Mouse (Mus musculus) frontal cortex, postnatal 36 days (tissue): ENCODE measurements around the gene Pln.
A peak's percentile ranks its signal among the peaks of the same experiment; 100 is the strongest.

Experiments used
- DNase-seq, 2 experiments: peaks; one replicate each; pipeline ENCODE4 v3.0.0; 2022; ENCODE audit warnings: low spot score in 2 of 2

The Pln gene

GRCm38 (mm10) chr10:53337162-53337923, at the start of gene Pln:
Gene Pln, plus strand, starts transcription at chr10:53337667.
- DNase-seq, result no peak

- DNase-seq, result no peak
Measured at GRCm38 (mm10) chr10:53305867-53306266, 31.6 kb upstream of the Pln start.

GRCm38 (mm10) chr10:53306674-53307073, 30.8 kb upstream of the Pln start:
- no peak for DNase-seq

- no peak for DNase-seq
Measured at GRCm38 (mm10) chr10:53323367-53323766, 14.1 kb upstream of the Pln start.

- DNase-seq, result no peak
Measured at GRCm38 (mm10) chr10:53324663-53325062, 12.8 kb upstream of the Pln start.

- no peak for DNase-seq
Measured at GRCm38 (mm10) chr10:53326367-53326766, 11.1 kb upstream of the Pln start.

GRCm38 (mm10) chr10:53329257-53329656, 8.2 kb upstream of the Pln start:
- no peak for DNase-seq

- DNase-seq, result no peak
Measured at GRCm38 (mm10) chr10:53332752-53333151, 4.7 kb upstream of the Pln start.

- no peak for DNase-seq
Measured at GRCm38 (mm10) chr10:53335266-53335665, 2.2 kb upstream of the Pln start.

- DNase-seq, result no peak
Measured at GRCm38 (mm10) chr10:53335974-53336373, 1.5 kb upstream of the Pln start.

- DNase-seq, result no peak
Measured at GRCm38 (mm10) chr10:53339045-53339444, 1.6 kb downstream of the Pln start.

GRCm38 (mm10) chr10:53341288-53341965, 4.0 kb downstream of the Pln start:
- DNase-seq, result peak in 1 of 2 experiments; percentile 43

- DNase-seq, result no peak
Measured at GRCm38 (mm10) chr10:53342166-53342728, 4.8 kb downstream of the Pln start.

GRCm38 (mm10) chr10:53343384-53343783, 5.9 kb downstream of the Pln start:
- DNase-seq, result no peak

- no peak for DNase-seq
Measured at GRCm38 (mm10) chr10:53343865-53344264, 6.4 kb downstream of the Pln start.

GRCm38 (mm10) chr10:53345508-53345907, 8.0 kb downstream of the Pln start:
- no peak for DNase-seq

GRCm38 (mm10) chr10:53346506-53346905, 9.0 kb downstream of the Pln start:
- peak; percentile 25 to 52 for DNase-seq

GRCm38 (mm10) chr10:53346916-53347315, 9.4 kb downstream of the Pln start:
- DNase-seq, result no peak

GRCm38 (mm10) chr10:53347787-53348755, 10.6 kb downstream of the Pln start:
- peak; percentile 33 to 81 for DNase-seq

GRCm38 (mm10) chr10:53349254-53349653, 11.8 kb downstream of the Pln start:
- no peak for DNase-seq

GRCm38 (mm10) chr10:53353665-53354064, 16.2 kb downstream of the Pln start:
- no peak for DNase-seq

- no peak for DNase-seq
Measured at GRCm38 (mm10) chr10:53359016-53359415, 21.5 kb downstream of the Pln start.
